Mouse (Mus musculus) effector memory CD4-positive, alpha-beta T cell, adult 5 months (primary cell): Measurements from ENCODE around the gene Mmp21. TPM values are rescaled to one million over a fixed set of nuclear protein-coding genes. Genes with fewer than 3 reads are reported as not detected.

Source experiments
- polyA plus RNA-seq: library from polyadenylated mRNA; unstranded; fragments of 100-300 nt; shearing (Covaris generic); gene quantifications from one replicate; pipeline ENCODE4 v1.2.1, GENCODE M21; 2017

The Mmp21 gene
- polyA plus RNA-seq: not detected

DNA sequence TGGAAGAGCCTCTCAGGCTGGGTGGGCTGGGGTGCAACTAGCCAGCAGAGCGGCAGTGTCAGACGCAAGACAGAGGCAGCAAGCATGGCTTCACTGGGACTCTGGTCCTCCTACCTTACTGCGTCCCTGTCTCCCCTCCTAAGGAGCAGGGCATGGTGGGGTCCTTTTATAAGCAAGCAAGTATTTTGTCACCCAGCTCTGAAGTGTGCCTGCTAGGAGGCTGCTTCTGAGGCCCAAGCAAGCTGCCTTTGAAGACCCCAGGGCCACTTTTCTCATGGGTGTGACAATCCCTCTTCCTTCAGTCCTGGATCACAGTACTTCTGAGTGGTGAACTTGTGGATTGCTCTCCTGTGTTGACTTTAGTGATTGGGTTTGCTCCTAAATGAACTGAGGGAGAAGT lies at the start of gene Mmp21:
Gene Mmp21, minus strand, starts transcription at position 101 of the 400 bp plus-strand sequence.

DNA sequence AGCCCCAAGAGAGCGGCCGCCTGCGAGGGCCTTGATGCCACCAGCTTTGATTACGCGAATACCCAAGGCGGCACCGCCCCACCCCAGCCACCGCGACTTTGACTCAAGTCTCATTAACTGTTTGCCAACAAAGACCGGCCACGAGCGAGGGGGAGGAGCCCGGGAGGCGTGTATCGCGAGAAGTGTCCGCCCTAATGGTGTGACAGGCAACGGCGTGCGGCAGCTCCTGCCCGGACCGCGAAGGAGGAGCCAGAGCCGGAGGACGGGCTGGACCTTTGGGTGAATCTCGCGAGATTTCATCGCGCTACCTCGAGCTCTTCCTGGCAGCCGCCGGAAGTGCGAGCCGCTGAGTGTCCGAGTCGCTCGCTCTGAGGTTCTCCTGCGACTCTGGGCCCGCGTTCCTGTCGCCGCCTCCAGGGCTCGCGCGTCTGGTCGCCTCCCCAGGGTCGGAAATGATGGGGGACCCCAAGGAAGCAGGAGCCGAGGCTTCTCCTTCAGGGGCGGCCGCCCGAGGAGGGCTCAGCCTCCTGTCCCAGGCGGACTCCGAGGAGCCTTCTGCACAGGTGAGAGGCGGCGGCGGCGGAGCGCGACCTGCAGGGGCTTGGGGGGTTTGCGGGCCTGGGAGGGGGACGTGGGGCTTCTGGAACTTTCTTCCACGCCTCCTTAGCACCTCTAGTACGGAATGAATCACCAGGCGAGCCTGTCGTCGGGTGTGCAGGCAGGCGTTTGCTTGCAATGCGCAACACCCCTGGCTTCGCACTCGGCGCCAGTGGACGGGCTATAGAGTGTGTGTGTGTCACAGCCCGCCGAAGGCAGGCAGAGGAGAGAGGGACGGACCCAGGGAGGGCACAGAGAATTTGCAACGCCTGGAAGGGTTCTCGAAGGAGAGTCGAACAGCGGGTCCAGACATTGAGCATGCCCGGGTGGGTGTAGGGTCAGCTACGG lies 42.2 kb downstream of the Mmp21 start, which contains the start of gene Edrf1:
Gene Edrf1, plus strand, starts transcription at position 183 of the 945 bp plus-strand sequence.

Other genes starting within 250 kb of the Mmp21 start
- not detected for gene Tex36, start 77.9 kb downstream of the Mmp21 start, polyA plus RNA-seq
- 19.4 TPM for gene Edrf1, start 42.5 kb downstream of the Mmp21 start, polyA plus RNA-seq
- 113 TPM for gene Bccip, start 29.3 kb upstream of the Mmp21 start, polyA plus RNA-seq
- 16.7 TPM for gene Uros, start 30.0 kb upstream of the Mmp21 start, polyA plus RNA-seq
- gene Fank1, start 96.8 kb upstream of the Mmp21 start, polyA plus RNA-seq: not detected
- 18.0 TPM for gene Dhx32, start 102.7 kb upstream of the Mmp21 start, polyA plus RNA-seq